Mouse (Mus musculus): ENCODE data around the gene 6330409D20Rik. TPM values are rescaled to one million over a fixed set of nuclear protein-coding genes. Genes with fewer than 3 reads are reported as not detected.

Gene 6330409D20Rik
- polyA plus RNA-seq, 1 experiment from 2014 or later, result 3.3 TPM

- Histone ChIP-seq H3K4me2 (peak overlapping the region; percentile 53), H3K27ac (peak overlapping the region; percentile 86), H3K36me3 (peaks cover 76% of the 10 kb centered on the region), H3K4me3 (peak overlapping the region; percentile 32), H3K9me3 (no peaks in the 10 kb centered on the region), H3K9ac (peak overlapping the region; percentile 62), H3K4me1 (replicated peaks) (peaks cover 27% of the 10 kb centered on the region), H3K27me3 (no peaks in the 10 kb centered on the region)
- WGBS, result 5% methylated on average over 31 of the region's 31 CpGs
- peak; percentile 71 for ATAC-seq (ENCODE audit: low FRiP score)
Observed at GRCm38 (mm10) chr2:32750887-32751664, 10.3 kb upstream of the 6330409D20Rik start.

DNA sequence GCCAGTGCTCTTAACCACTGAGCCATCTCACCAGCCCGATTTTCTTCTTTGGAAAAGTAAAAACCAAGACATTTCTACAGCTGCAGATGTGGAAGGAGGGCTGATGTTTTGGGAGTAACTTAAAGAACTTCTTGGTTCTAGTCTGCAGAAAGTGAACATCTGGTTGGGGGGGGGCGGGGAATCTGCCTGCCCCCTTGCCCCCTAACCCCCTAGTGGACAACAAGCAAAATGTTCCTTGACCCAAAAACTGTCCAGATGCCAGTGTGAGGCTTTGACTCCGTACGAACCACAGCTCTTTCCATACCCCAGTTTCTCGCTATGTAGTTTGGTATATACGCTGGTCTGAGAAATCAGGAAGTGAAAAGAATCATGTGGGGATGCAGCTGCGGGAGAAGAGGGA is 9.4 kb upstream of the 6330409D20Rik start:
- ATAC-seq (ENCODE audit: low FRiP score), result no peak
- Histone ChIP-seq H3K36me3 (peaks cover 84% of the 10 kb centered on the region), H3K4me2 (peak overlapping the region; percentile 53; the same call in 1 of the 2 replicates), H3K4me1 (replicated peaks) (peaks cover 27% of the 10 kb centered on the region), H3K9me3 (no peaks in the 10 kb centered on the region), H3K9ac (no peak overlapping the region), H3K27me3 (no peaks in the 10 kb centered on the region), H3K4me3 (peak overlapping the region; percentile 32; the same call in 1 of the 2 replicates), H3K27ac (peak overlapping the region; percentile 86)
- WGBS, result 73% methylated on average over 7 of the region's 7 CpGs

DNA sequence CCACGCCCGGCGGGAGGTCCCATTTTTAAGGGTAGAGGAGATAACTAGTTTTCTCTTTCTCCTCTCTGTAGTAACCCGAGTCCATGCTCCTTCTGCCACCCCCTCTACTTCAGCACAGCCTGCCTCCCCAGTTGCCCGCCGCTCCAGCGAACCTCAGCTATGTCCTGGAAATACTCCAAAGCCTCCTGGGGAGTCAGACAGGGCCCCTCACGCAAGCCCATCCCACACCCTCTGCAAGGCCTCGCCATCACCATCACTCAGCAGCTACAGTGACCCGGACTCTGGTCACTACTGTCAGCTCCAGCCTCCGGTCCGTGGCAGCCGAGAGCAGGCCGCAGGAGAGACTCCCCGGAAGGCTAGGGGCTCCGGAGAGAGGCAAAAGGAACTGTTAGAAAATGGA is 8.3 kb upstream of the 6330409D20Rik start:
- Histone ChIP-seq H3K4me2 (no peak overlapping the region), H3K27ac (no peak overlapping the region), H3K9me3 (no peaks in the 10 kb centered on the region), H3K27me3 (no peaks in the 10 kb centered on the region), H3K36me3 (peaks cover 84% of the 10 kb centered on the region), H3K4me3 (no peak overlapping the region), H3K4me1 (replicated peaks) (peaks cover 32% of the 10 kb centered on the region), H3K9ac (no peak overlapping the region)
- ATAC-seq (ENCODE audit: low FRiP score), result no peak
- 89% methylated on average over 16 of the region's 16 CpGs for WGBS

DNA sequence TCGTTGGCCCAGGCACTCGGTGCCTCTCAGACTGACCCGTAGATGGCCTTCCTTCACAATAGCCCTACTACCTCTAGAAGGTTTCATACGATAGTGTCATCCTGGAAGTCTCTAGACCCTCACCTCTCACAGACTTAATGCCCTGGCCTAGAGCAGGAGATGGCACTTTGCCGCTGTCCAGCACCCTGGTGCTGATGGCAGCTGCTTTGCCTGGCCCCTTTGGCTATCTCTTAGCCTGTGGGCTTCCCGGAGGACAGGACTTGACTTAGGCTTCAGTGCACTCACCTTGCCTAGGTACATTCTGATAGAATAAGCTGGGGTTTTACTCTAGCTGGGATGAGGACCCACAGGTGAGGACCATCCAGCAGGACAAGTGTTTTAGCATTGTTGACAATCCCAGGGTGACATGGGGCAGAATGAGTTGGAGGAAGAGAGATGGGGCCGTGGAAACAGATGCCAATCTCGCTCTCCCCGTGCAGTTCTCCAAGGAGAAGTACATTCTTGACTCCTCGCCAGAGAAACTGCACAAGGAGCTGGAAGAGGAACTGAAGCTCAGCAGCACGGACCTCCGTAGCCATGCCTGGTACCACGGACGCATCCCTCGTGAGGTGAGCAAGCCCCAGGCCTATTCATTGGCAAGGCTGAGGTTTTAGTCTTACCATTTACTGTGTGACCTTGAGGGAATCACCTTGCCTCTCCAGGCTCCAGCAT is 3.6 kb upstream of the 6330409D20Rik start:
- no peak for ATAC-seq (ENCODE audit: low FRiP score)
- Histone ChIP-seq H3K4me2 (no peak overlapping the region), H3K27me3 (0 out of 2 replicates have a peak, but pooled peaks cover 11% of the 10 kb centered on the region), H3K9me3 (no peaks in the 10 kb centered on the region), H3K36me3 (peaks cover 59% of the 10 kb centered on the region), H3K4me1 (replicated peaks) (peaks cover 47% of the 10 kb centered on the region), H3K4me3 (no peak overlapping the region), H3K27ac (no peak overlapping the region), H3K9ac (peak overlapping the region; percentile 53; the same call in 1 of the 2 replicates)
- WGBS, result 80% methylated on average over 15 of the region's 15 CpGs

GRCm38 (mm10) chr2:32742173-32742531 is 1.3 kb upstream of the 6330409D20Rik start:
- ATAC-seq (ENCODE audit: low FRiP score), result peak; percentile 92
- H3K4me1 ChIP-seq (replicated peaks), result peaks cover 52% of the 10 kb centered on the region

GRCm38 (mm10) chr2:32741273-32742172 is 707 bp upstream of the 6330409D20Rik start:
- WGBS, result 6% methylated on average over 44 of the region's 58 CpGs
- Histone ChIP-seq H3K27me3 (0 out of 2 replicates have a peak, but pooled peaks cover 11% of the 10 kb centered on the region), H3K4me2 (peak overlapping the region; percentile 79), H3K4me3 (peak overlapping the region; percentile 79), H3K27ac (peak overlapping the region; percentile 94), H3K9ac (peak overlapping the region; percentile 95), H3K36me3 (peaks cover 32% of the 10 kb centered on the region), H3K9me3 (no peaks in the 10 kb centered on the region), H3K4me1 (replicated peaks) (peaks cover 52% of the 10 kb centered on the region)
- ATAC-seq (ENCODE audit: low FRiP score), result peak; percentile 50

More at GRCm38 (mm10) chr2:32742173-32742531, 1.3 kb upstream of the 6330409D20Rik start:
- peak overlapping the region; percentile 79 for H3K4me3 ChIP-seq
- WGBS, result 10% methylated on average over 18 of the region's 18 CpGs
- peak overlapping the region; percentile 79 for H3K4me2 ChIP-seq
- H3K27me3 ChIP-seq, result 0 out of 2 replicates have a peak, but pooled peaks cover 11% of the 10 kb centered on the region
- peak overlapping the region; percentile 95 for H3K9ac ChIP-seq
- peaks cover 38% of the 10 kb centered on the region for H3K36me3 ChIP-seq
- H3K9me3 ChIP-seq, result no peaks in the 10 kb centered on the region
- H3K27ac ChIP-seq, result peak overlapping the region; percentile 94

- no peaks in the 10 kb centered on the region for H3K9me3 ChIP-seq
- H3K27me3 ChIP-seq, result 0 out of 2 replicates have a peak, but pooled peaks cover 11% of the 10 kb centered on the region
- peak overlapping the region; percentile 60; the same call in 1 of the 2 replicates for H3K9ac ChIP-seq
- no peak overlapping the region for H3K4me3 ChIP-seq
- peaks cover 10% of the 10 kb centered on the region; the same call in 1 of the 2 replicates for H3K36me3 ChIP-seq
- no peak for ATAC-seq (ENCODE audit: low FRiP score)
- H3K4me1 ChIP-seq (replicated peaks), result peaks cover 49% of the 10 kb centered on the region
- H3K27ac ChIP-seq, result no peak overlapping the region
- no peak overlapping the region for H3K4me2 ChIP-seq
- WGBS, result 75% methylated on average over 4 of the region's 4 CpGs
Observed at GRCm38 (mm10) chr2:32739311-32739710, 1.5 kb downstream of the 6330409D20Rik start.

GRCm38 (mm10) chr2:32737008-32737407 is 3.8 kb downstream of the 6330409D20Rik start:
- WGBS, result 64% methylated on average over 6 of the region's 6 CpGs
- Histone ChIP-seq H3K9me3 (no peaks in the 10 kb centered on the region), H3K4me1 (replicated peaks) (peaks cover 32% of the 10 kb centered on the region), H3K27me3 (0 out of 2 replicates have a peak, but pooled peaks cover 7% of the 10 kb centered on the region), H3K9ac (0 out of 2 replicates have a peak overlapping the region, but pooled peaks have one; percentile 8), H3K27ac (no peak overlapping the region), H3K4me3 (no peak overlapping the region), H3K4me2 (no peak overlapping the region), H3K36me3 (no peaks in the 10 kb centered on the region)
- no peak for ATAC-seq (ENCODE audit: low FRiP score)

DNA sequence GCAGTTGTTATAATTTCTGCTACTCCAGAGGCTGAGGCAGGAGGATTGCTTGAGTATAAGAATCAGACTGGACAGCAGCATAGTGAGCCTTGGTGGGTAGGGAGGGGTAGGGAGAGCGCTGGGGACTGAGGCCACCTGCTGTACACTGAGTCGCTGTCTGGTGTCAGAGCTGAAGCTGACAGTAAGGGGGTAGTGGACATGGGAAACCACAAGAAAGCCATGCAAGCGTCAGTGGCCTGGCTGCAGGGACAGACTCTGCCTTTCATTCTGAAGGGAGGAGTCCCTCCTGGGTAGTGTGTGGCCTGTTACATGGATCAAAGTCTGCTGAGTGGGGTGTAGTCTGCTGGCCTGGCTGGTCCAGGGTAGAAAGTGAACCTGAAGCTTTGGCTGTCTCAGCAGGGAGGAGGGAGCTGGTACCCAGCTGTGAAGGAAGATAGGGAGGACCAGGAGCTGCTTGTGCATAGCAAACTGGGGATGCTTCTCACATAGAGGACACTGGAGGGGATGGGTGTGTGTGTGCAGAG is 4.4 kb downstream of the 6330409D20Rik start:
- no peak overlapping the region for H3K9ac ChIP-seq
- 55% methylated on average over 3 of the region's 3 CpGs for WGBS
- H3K27ac ChIP-seq, result peak overlapping the region; percentile 20; the same call in 1 of the 2 replicates
- ATAC-seq (ENCODE audit: low FRiP score), result no peak
- H3K27me3 ChIP-seq, result 0 out of 2 replicates have a peak, but pooled peaks cover 7% of the 10 kb centered on the region
- H3K9me3 ChIP-seq, result no peaks in the 10 kb centered on the region
- no peaks in the 10 kb centered on the region for H3K36me3 ChIP-seq
- H3K4me3 ChIP-seq, result no peak overlapping the region
- H3K4me2 ChIP-seq, result no peak overlapping the region
- H3K4me1 ChIP-seq (replicated peaks), result peaks cover 30% of the 10 kb centered on the region

DNA sequence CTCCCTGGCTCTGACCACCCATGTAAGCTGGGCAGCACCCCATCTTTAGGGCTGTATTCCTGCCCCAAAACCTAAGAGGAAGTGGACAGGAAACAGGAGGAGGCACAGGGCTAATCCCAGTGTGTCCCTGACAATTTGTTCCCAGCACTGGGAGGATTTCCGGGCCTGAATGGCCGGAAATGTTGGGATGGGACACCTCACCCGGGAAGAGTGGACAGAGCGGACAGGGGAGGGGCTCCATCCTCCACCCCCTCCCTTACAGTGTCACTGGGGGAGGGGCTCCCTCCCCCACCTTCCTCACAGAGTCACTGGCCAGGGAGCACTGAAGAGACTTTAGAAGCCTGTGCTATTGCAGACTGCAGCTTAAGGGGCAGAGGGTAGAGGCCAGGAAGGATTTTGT is 5.9 kb downstream of the 6330409D20Rik start:
- ATAC-seq (ENCODE audit: low FRiP score), result no peak
- WGBS, result 50% methylated on average over 4 of the region's 4 CpGs
- no peak overlapping the region for H3K9ac ChIP-seq

GRCm38 (mm10) chr2:32734480-32734879 is 6.3 kb downstream of the 6330409D20Rik start:
- no peak overlapping the region for H3K4me2 ChIP-seq
- no peaks in the 10 kb centered on the region for H3K36me3 ChIP-seq
- ATAC-seq (ENCODE audit: low FRiP score), result no peak
- WGBS, result 59% methylated on average over 4 of the region's 4 CpGs
- H3K4me1 ChIP-seq (replicated peaks), result peaks cover 26% of the 10 kb centered on the region
- no peaks in the 10 kb centered on the region for H3K9me3 ChIP-seq
- no peak overlapping the region for H3K4me3 ChIP-seq
- H3K27me3 ChIP-seq, result no peaks in the 10 kb centered on the region
- H3K27ac ChIP-seq, result peak overlapping the region; percentile 8; the same call in 1 of the 2 replicates
- H3K9ac ChIP-seq, result no peak overlapping the region

More for the DNA sequence above, 5.9 kb downstream of the 6330409D20Rik start:
- Histone ChIP-seq H3K4me2 (no peak overlapping the region), H3K9me3 (no peaks in the 10 kb centered on the region), H3K27me3 (0 out of 2 replicates have a peak, but pooled peaks cover 3% of the 10 kb centered on the region), H3K27ac (peak overlapping the region; percentile 8; the same call in 1 of the 2 replicates), H3K4me1 (replicated peaks) (peaks cover 26% of the 10 kb centered on the region), H3K36me3 (no peaks in the 10 kb centered on the region), H3K4me3 (no peak overlapping the region)
